Mouse (Mus musculus) heart, postnatal 14 days (tissue): Measurements from ENCODE around the gene Cdh18. TPM values are rescaled to one million over a fixed set of nuclear protein-coding genes. Genes with fewer than 3 reads are reported as not detected.

Experiments
- DNase-seq, 2 experiments: peaks; one replicate each; pipeline ENCODE4 v3.0.0; 2021 to 2022
- intact Hi-C: fragments of 180-260 bp; cut with DNase I; formaldehyde crosslinking; loops from one replicate; pipeline ENCODE4 v1.15.1; 2025
- total RNA-seq, 2 experiments: library from RNA; stranded (reverse); gene quantifications; 2 replicates each; pipeline ENCODE4 v1.2.3; 2021

The Cdh18 gene
- total RNA-seq, 2 experiments from 2014 or later: not detected

GRCm38 (mm10) chr15:23430021-23430420 lies 881.2 kb downstream of the Cdh18 start:
- intact Hi-C loops: no loop called here

GRCm38 (mm10) chr15:23448542-23448941 lies 899.7 kb downstream of the Cdh18 start:
- no peak for DNase-seq
- intact Hi-C loops: no loop called here

More at GRCm38 (mm10) chr15:23430021-23430420, 881.2 kb downstream of the Cdh18 start:
- no peak for DNase-seq

GRCm38 (mm10) chr15:23452098-23452625 lies 903.3 kb downstream of the Cdh18 start:
- intact Hi-C loops: no loop called here
- no peak for DNase-seq

GRCm38 (mm10) chr15:23453331-23453730 lies 904.5 kb downstream of the Cdh18 start:
- DNase-seq: no peak
- intact Hi-C loops: no loop called here

GRCm38 (mm10) chr15:23455344-23455743 lies 906.5 kb downstream of the Cdh18 start:
- intact Hi-C loops: no loop called here
- no peak for DNase-seq

- intact Hi-C loops: no loop called here
- no peak for DNase-seq
These were observed 908.6 kb downstream of the Cdh18 start for GRCm38 (mm10) chr15:23457401-23457800.

- no peak for DNase-seq
- intact Hi-C loops: no loop called here
These were observed 922.0 kb downstream of the Cdh18 start for GRCm38 (mm10) chr15:23470527-23471475.

GRCm38 (mm10) chr15:23486306-23486705 lies 937.5 kb downstream of the Cdh18 start:
- intact Hi-C loops: no loop called here
- DNase-seq: peak in 1 of 2 experiments; percentile 3

- no peak for DNase-seq
- intact Hi-C loops: no loop called here
These were observed 957.7 kb downstream of the Cdh18 start for GRCm38 (mm10) chr15:23506480-23506879.

GRCm38 (mm10) chr15:23509694-23510093 lies 960.9 kb downstream of the Cdh18 start:
- intact Hi-C loops: no loop called here
- no peak for DNase-seq

- intact Hi-C loops: no loop called here
- no peak for DNase-seq
These were observed 967.0 kb downstream of the Cdh18 start for GRCm38 (mm10) chr15:23515786-23516185.

- no peak for DNase-seq
- intact Hi-C loops: no loop called here
These were observed 969.3 kb downstream of the Cdh18 start for GRCm38 (mm10) chr15:23518079-23518478.
